Mouse (Mus musculus) heart, embryonic 11.5 days (tissue): ENCODE results near the gene Prpf4. TPM values are rescaled to one million over a fixed set of nuclear protein-coding genes. Genes with fewer than 3 reads are reported as not detected.

Experiments
- ATAC-seq: fragments of 200-750 bp; cut with Nextera tagmentation; replicated peaks from 2 replicates; pipeline ENCODE4 v1.8.0; 2017; ENCODE audit warnings: moderate library complexity; ENCODE audit not compliant: insufficient number of reproducible peaks, low FRiP score, low TSS enrichment
- H3K27ac ChIP-seq: fragments of 300-500 bp; sonication (generic); 2 replicates; pipeline ENCODE4 v1.5.1; 2014; ENCODE audit warnings: mild to moderate bottlenecking, low read depth, low read length
- H3K27me3 ChIP-seq: fragments of 300-500 bp; sonication (generic); 2 replicates; pipeline ENCODE4 v1.6.1; 2014; ENCODE audit warnings: mild to moderate bottlenecking, low read length, mixed read lengths; ENCODE audit not compliant: control insufficient read depth, insufficient read depth
- H3K36me3 ChIP-seq: fragments of 300-500 bp; sonication (generic); 2 replicates; pipeline ENCODE4 v1.6.1; 2014; ENCODE audit warnings: mild to moderate bottlenecking, low read length, moderate library complexity, mixed read lengths; ENCODE audit not compliant: control insufficient read depth, insufficient read depth
- H3K4me1 ChIP-seq: fragments of 300-500 bp; sonication (generic); 2 replicates; pipeline ENCODE4 v1.6.1; 2014; ENCODE audit warnings: low read length; ENCODE audit not compliant: control insufficient read depth, insufficient read depth
- H3K4me2 ChIP-seq: fragments of 300-500 bp; sonication (generic); 2 replicates; pipeline ENCODE4 v1.6.1; 2014; ENCODE audit warnings: mild to moderate bottlenecking, moderate library complexity
- H3K4me3 ChIP-seq: fragments of 300-500 bp; sonication (generic); 2 replicates; pipeline ENCODE4 v1.5.1; 2014; ENCODE audit warnings: low read depth, low read length
- H3K9ac ChIP-seq: fragments of 300-500 bp; sonication (generic); 2 replicates; pipeline ENCODE4 v1.6.1; 2014; ENCODE audit warnings: mild to moderate bottlenecking, low read depth, low read length, moderate library complexity
- H3K9me3 ChIP-seq: fragments of 300-500 bp; sonication (generic); replicated peaks from 2 replicates; pipeline ENCODE4 v1.6.1; 2016; ENCODE audit warnings: low read length; ENCODE audit not compliant: control insufficient read depth
- WGBS: fragments of 180-500 bp; shearing (Covaris S2); extraction: QIAGEN DNeasy Blood & Tissue Kit; methylation state at CpG from one replicate; pipeline ENCODE4 v1.1.7; 2014; ENCODE audit not compliant: insufficient replicate concordance; 5-methylcytosine and 5-hydroxymethylcytosine counted together
- polyA plus RNA-seq: library from polyadenylated mRNA; unstranded; fragments of >200 nt; fragmentation: Nextera tagmentation; extraction: Ambion mirVana; gene quantifications from 2 replicates; pipeline ENCODE4 v1.2.1, GENCODE M21; 2014

The Prpf4 gene
- polyA plus RNA-seq, 1 experiment from 2014 or later: 17.0 TPM

DNA sequence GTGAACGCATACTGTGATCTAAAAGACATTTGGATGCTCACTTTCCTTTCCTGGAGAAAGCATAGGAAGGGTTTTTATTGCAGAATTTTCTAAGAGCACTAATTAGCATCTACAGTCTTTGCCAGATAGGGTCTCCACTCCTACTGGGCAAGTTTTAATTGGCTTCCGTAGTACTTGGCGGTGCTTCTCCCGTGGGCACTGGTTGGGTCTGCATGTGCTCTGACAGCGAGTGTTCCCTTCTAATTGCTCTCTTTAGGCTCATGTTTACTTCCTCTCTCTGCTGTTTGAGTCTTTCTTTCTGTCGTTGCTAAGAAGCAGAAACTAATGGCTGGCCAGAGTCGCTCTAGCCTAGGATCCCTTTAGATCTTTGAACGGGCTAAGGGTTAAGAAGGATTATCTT, 9.9 kb downstream of the Prpf4 start:
- Histone ChIP-seq H3K4me3 (no peak overlapping the region), H3K27ac (no peak overlapping the region), H3K9ac (no peak overlapping the region), H3K4me1 (no peaks in the 10 kb centered on the region), H3K27me3 (no peaks in the 10 kb centered on the region), H3K36me3 (peaks cover 71% of the 10 kb centered on the region), H3K9me3 (no peaks in the 10 kb centered on the region), H3K4me2 (no peak overlapping the region)
- 92% methylated on average over 8 of the region's 8 CpGs for WGBS
- ATAC-seq: no peak

DNA sequence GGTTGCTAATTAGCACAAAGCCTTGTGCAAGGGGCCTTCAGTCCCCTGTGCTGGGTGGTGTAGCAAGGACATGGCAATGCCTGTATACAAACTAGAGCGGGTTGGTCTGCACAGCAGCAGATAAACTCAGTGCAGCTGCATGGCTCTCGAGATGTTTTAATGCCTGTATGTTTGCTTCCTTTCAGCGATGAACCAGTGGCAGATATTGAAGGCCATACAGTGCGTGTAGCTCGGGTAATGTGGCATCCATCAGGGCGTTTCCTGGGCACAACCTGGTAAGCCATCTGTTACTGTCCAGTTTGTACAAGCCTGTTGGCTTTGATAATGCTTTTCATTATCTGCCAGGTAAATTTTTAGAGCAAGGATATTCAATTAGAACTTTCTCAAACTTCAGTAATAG, 10.5 kb downstream of the Prpf4 start:
- Histone ChIP-seq H3K4me3 (no peak overlapping the region), H3K27me3 (no peaks in the 10 kb centered on the region), H3K4me2 (no peak overlapping the region), H3K4me1 (no peaks in the 10 kb centered on the region), H3K27ac (no peak overlapping the region), H3K9me3 (no peaks in the 10 kb centered on the region), H3K9ac (no peak overlapping the region), H3K36me3 (peaks cover 78% of the 10 kb centered on the region)
- no peak for ATAC-seq
- 92% methylated on average over 6 of the region's 6 CpGs for WGBS

DNA sequence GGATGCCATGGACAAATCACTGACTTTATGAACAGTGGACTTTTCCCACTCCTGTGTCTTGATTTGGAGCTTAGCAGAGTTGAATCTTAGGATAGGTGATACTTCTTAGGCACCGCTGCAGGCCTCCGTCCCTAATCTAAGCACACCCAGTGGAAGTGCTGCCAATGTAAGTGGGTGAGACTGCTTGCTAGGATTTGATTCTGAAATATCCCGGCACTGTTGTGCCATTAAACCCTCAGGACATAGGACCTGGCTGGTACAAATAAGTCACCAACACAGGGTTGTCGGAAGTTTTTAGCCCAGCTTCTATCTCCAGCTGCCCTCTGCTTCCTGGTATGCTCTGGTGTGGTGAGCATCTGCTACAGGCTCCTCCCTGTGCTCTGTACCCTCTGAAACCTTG, 17.3 kb downstream of the Prpf4 start:
- H3K36me3 ChIP-seq: peaks cover 31% of the 10 kb centered on the region

DNA sequence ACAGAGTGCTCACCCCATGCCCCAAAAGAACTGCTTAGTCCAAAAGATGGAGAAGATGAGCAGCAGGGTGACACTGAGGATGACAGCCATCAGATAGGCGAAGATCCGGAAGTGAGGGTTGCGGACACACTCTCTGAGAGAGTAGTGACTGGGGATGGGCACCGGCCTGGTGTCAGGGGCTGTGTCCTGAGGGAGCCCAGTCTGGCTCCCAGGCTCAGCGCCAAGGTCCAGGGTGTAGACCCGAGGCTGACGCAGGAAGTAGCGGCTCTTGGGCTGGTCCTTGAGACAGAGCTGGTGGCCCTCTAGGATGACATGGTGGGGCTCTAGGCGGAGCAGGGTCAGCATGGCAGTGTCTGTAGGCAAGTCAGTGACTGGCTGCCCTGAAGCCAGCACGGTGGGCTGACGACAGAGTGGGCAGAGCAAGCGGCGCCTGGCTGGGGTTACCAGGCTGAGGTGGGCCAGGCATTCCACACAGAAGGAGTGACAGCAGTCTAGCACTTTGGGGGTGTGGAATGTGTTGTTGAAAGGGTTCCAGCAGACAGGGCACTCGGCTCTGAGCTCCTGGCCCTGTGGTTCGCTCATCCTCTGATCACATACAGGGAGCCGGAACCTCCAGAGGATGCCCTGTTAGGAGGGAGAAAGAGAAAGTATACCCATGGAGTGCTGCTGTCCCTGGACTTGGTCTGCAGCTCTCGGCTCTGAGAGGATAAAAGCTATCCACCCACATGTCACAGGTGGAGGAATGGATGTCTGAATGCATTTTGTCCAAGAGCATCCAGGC, 19.6 kb downstream of the Prpf4 start:
- peak; percentile 35; the same call in 1 of the 2 replicates for ATAC-seq
- Histone ChIP-seq H3K4me3 (no peak overlapping the region), H3K9me3 (no peaks in the 10 kb centered on the region), H3K4me2 (no peak overlapping the region; the same call in 1 of the 2 replicates), H3K27ac (no peak overlapping the region), H3K4me1 (no peaks in the 10 kb centered on the region), H3K36me3 (peaks cover 11% of the 10 kb centered on the region), H3K9ac (no peak overlapping the region), H3K27me3 (no peaks in the 10 kb centered on the region)
- WGBS: 57% methylated on average over 17 of the region's 17 CpGs

More for the DNA sequence above, 17.3 kb downstream of the Prpf4 start:
- no peaks in the 10 kb centered on the region for H3K9me3 ChIP-seq
- H3K27ac ChIP-seq: no peak overlapping the region
- no peak overlapping the region for H3K9ac ChIP-seq
- WGBS: 88% methylated on average over 4 of the region's 4 CpGs
- no peak for ATAC-seq
- no peaks in the 10 kb centered on the region for H3K27me3 ChIP-seq
- H3K4me2 ChIP-seq: no peak overlapping the region
- H3K4me1 ChIP-seq: no peaks in the 10 kb centered on the region
- no peak overlapping the region for H3K4me3 ChIP-seq

DNA sequence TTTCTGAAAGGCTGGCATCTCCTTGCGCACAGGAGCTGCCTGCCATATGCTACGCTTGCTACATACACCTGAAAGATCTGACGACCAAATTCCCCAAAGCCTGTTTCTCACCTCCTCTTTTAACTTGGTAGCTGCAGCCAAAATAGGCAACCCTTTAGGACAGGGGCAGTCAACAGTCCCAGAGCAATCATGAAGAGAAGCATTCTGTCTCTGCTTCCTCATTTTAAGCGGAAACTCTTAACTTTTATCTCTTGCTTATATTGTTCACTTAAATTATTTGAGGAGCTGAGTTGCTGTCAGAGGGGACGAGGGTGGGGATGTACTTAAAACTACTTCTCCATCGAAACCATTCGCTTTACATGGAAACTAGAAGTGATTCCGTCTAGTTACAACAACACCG, 21.0 kb downstream of the Prpf4 start:
- 81% methylated on average over 9 of the region's 9 CpGs for WGBS
- no peak for ATAC-seq
- no peaks in the 10 kb centered on the region for H3K27me3 ChIP-seq
- no peaks in the 10 kb centered on the region for H3K36me3 ChIP-seq
- no peak overlapping the region for H3K27ac ChIP-seq
- H3K4me1 ChIP-seq: no peaks in the 10 kb centered on the region
- H3K4me3 ChIP-seq: no peak overlapping the region
- no peak overlapping the region for H3K4me2 ChIP-seq
- H3K9ac ChIP-seq: no peak overlapping the region
- H3K9me3 ChIP-seq: no peaks in the 10 kb centered on the region

DNA sequence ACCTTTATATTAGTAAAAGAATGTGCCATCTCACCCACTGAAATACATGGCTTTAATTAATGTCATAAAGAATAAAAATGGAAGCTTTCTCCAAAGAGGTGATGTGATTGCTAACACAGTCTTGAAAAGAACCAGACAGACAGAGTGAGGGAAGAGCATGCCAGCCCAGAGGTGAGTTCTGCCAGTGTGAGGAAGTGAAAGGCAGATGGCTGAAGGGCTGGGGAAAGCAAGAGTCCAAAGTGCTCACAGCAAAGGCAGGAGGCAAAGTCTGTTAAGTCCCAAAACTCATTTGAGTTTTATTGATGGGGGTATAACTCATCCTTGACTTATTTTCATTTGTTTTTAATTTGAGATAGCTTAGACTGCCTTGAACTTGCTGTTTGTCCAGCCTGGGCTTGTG, 22.1 kb downstream of the Prpf4 start:
- no peak overlapping the region for H3K4me2 ChIP-seq
- H3K36me3 ChIP-seq: no peaks in the 10 kb centered on the region
- no peaks in the 10 kb centered on the region for H3K4me1 ChIP-seq
- no peak overlapping the region for H3K9ac ChIP-seq
- H3K4me3 ChIP-seq: no peak overlapping the region
- no peaks in the 10 kb centered on the region for H3K27me3 ChIP-seq
- H3K27ac ChIP-seq: no peak overlapping the region
- no peaks in the 10 kb centered on the region for H3K9me3 ChIP-seq
- ATAC-seq: no peak

DNA sequence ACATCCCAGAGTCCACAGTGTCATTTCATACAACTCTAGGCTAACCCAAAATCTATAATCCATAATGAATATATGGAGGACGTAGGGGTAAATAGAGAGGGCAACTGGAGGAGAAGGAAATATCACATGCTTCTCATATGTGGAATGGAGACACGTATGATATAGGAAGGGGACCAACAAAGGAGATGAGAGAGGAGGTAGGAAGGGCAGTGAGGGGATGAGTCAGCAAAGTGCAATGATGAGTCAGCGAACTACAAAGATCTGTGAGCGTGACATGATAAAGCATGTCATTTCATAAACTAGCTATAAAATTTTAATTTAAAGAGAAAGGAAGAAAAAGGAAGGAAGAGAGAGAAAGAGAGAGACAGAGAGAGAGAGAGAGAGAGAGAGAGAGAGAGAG, 22.9 kb downstream of the Prpf4 start:
- Histone ChIP-seq H3K9ac (no peak overlapping the region), H3K4me3 (no peak overlapping the region), H3K27me3 (no peaks in the 10 kb centered on the region), H3K9me3 (no peaks in the 10 kb centered on the region), H3K4me2 (no peak overlapping the region), H3K27ac (no peak overlapping the region), H3K36me3 (no peaks in the 10 kb centered on the region), H3K4me1 (no peaks in the 10 kb centered on the region)
- no peak; the same call in 1 of the 2 replicates for ATAC-seq
- 69% methylated on average over 4 of the region's 4 CpGs for WGBS

DNA sequence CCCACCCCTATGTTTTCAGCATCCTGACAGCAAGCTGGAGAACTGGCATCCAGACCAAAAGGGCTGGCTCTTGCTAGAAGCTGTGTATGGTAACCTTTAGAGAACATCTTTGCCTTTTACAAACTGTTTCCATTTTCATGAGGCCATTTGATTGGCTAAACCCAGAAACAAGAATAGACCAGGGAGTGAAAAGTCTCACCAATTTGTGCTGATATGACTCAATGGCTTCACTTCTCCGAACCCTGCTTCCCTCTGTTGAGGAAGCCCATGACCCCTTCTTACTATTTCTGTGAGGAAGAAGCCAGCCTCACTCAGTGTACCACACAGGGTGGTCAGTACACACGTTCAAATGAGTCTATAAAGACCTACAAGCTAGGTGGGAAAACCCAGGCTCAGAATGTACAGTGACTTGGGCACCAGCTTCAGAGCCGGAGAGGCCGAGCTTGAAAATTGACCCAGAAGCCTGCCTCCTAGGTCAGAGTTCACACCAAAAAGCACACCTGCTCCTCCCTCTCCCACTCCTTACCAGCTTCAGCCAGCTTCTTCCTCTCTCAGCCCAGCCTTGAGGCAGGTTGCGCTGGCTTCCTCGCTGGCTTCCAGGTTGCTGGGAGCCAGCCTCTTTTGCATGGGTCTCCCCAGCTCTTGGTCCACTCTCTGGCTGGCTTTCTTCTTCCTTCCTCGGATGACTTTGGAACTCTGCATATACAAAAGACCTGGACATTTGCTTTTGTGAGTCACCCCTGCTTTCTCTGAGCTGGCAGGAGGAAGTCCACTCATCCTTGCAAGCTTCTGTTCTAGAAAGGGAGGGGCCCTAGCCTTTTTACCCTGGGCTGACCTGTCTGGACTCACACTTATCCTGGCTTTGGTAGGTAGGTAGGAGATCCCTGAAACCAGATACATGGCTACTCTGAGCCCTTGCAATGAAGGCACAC, 25.6 kb downstream of the Prpf4 start:
- no peak overlapping the region for H3K27ac ChIP-seq
- no peaks in the 10 kb centered on the region for H3K36me3 ChIP-seq
- no peak for ATAC-seq
- no peaks in the 10 kb centered on the region for H3K4me1 ChIP-seq
- no peaks in the 10 kb centered on the region for H3K9me3 ChIP-seq
- H3K4me2 ChIP-seq: no peak overlapping the region
- H3K4me3 ChIP-seq: no peak overlapping the region
- 70% methylated on average over 7 of the region's 7 CpGs for WGBS
- no peak overlapping the region for H3K9ac ChIP-seq
- H3K27me3 ChIP-seq: no peaks in the 10 kb centered on the region
